Mouse (Mus musculus): ENCODE measurements around the gene Oxtr.
A peak's percentile ranks its signal among the peaks of the same experiment; 100 is the strongest.

Gene Oxtr

GRCm38 (mm10) chr6:112489910-112490559, at the start of gene Oxtr:
Gene Oxtr (minus strand): TSS chr6:112489943.
- DNase-seq (ENCODE audit: low spot score): no peak

- no peak for DNase-seq (ENCODE audit: low spot score)
Measured at GRCm38 (mm10) chr6:112525434-112525833, 35.7 kb upstream of the Oxtr start.

GRCm38 (mm10) chr6:112524459-112524858, 34.7 kb upstream of the Oxtr start:
- DNase-seq (ENCODE audit: low spot score): no peak

- no peak for DNase-seq (ENCODE audit: low spot score)
Measured at GRCm38 (mm10) chr6:112517991-112518390, 28.2 kb upstream of the Oxtr start.

GRCm38 (mm10) chr6:112517572-112517971, 27.8 kb upstream of the Oxtr start:
- no peak for DNase-seq (ENCODE audit: low spot score)

GRCm38 (mm10) chr6:112516496-112516895, 26.8 kb upstream of the Oxtr start:
- no peak for DNase-seq (ENCODE audit: low spot score)

GRCm38 (mm10) chr6:112514591-112514990, 24.8 kb upstream of the Oxtr start:
- no peak for DNase-seq (ENCODE audit: low spot score)

GRCm38 (mm10) chr6:112510346-112510745, 20.6 kb upstream of the Oxtr start:
- no peak for DNase-seq (ENCODE audit: low spot score)

GRCm38 (mm10) chr6:112509590-112510131, 19.9 kb upstream of the Oxtr start:
- no peak for DNase-seq (ENCODE audit: low spot score)

GRCm38 (mm10) chr6:112507617-112508016, 17.9 kb upstream of the Oxtr start:
- no peak for DNase-seq (ENCODE audit: low spot score)

GRCm38 (mm10) chr6:112501156-112501555, 11.4 kb upstream of the Oxtr start:
- DNase-seq (ENCODE audit: low spot score): no peak

GRCm38 (mm10) chr6:112499456-112499855, 9.7 kb upstream of the Oxtr start:
- DNase-seq (ENCODE audit: low spot score): no peak

GRCm38 (mm10) chr6:112498716-112499115, 9.0 kb upstream of the Oxtr start:
- no peak for DNase-seq (ENCODE audit: low spot score)

- DNase-seq (ENCODE audit: low spot score): no peak
Measured at GRCm38 (mm10) chr6:112497456-112497855, 7.7 kb upstream of the Oxtr start.

- no peak for DNase-seq (ENCODE audit: low spot score)
Measured at GRCm38 (mm10) chr6:112496291-112497060, 6.7 kb upstream of the Oxtr start.

GRCm38 (mm10) chr6:112495219-112495618, 5.5 kb upstream of the Oxtr start:
- no peak for DNase-seq (ENCODE audit: low spot score)

GRCm38 (mm10) chr6:112494620-112495081, 4.9 kb upstream of the Oxtr start:
- no peak for DNase-seq (ENCODE audit: low spot score)

GRCm38 (mm10) chr6:112493371-112493770, 3.6 kb upstream of the Oxtr start:
- no peak for DNase-seq (ENCODE audit: low spot score)

GRCm38 (mm10) chr6:112492656-112493055, 2.9 kb upstream of the Oxtr start:
- DNase-seq (ENCODE audit: low spot score): no peak

- no peak for DNase-seq (ENCODE audit: low spot score)
Measured at GRCm38 (mm10) chr6:112491521-112491920, 1.8 kb upstream of the Oxtr start.

- peak; percentile 85 for DNase-seq (ENCODE audit: low spot score)
Measured at GRCm38 (mm10) chr6:112490625-112491242, 991 bp upstream of the Oxtr start.

GRCm38 (mm10) chr6:112489181-112489909, 398 bp downstream of the Oxtr start:
- no peak for DNase-seq (ENCODE audit: low spot score)
